Mouse (Mus musculus) ovary, postnatal 36 days (tissue): ENCODE measurements around the gene Adgra1.
A peak's percentile ranks its signal among the peaks of the same experiment; 100 is the strongest.

Experiments used
- DNase-seq: peaks from one replicate; pipeline ENCODE4 v3.0.0; 2022; ENCODE audit warnings: low spot score, mixed read lengths

The Adgra1 gene

GRCm38 (mm10) chr7:139834036-139834435, at the start of gene Adgra1:
Gene Adgra1, plus strand, starts transcription at chr7:139834174.
- peak; percentile 48 for DNase-seq

GRCm38 (mm10) chr7:139787382-139787781, 46.6 kb upstream of the Adgra1 start:
- DNase-seq = no peak

GRCm38 (mm10) chr7:139788927-139789326, 45.0 kb upstream of the Adgra1 start:
- DNase-seq = no peak

GRCm38 (mm10) chr7:139789718-139790117, 44.3 kb upstream of the Adgra1 start:
- no peak for DNase-seq

GRCm38 (mm10) chr7:139791601-139792000, 42.4 kb upstream of the Adgra1 start:
- DNase-seq = no peak

- no peak for DNase-seq
These were observed 38.9 kb upstream of the Adgra1 start for GRCm38 (mm10) chr7:139795004-139795605.

DNA sequence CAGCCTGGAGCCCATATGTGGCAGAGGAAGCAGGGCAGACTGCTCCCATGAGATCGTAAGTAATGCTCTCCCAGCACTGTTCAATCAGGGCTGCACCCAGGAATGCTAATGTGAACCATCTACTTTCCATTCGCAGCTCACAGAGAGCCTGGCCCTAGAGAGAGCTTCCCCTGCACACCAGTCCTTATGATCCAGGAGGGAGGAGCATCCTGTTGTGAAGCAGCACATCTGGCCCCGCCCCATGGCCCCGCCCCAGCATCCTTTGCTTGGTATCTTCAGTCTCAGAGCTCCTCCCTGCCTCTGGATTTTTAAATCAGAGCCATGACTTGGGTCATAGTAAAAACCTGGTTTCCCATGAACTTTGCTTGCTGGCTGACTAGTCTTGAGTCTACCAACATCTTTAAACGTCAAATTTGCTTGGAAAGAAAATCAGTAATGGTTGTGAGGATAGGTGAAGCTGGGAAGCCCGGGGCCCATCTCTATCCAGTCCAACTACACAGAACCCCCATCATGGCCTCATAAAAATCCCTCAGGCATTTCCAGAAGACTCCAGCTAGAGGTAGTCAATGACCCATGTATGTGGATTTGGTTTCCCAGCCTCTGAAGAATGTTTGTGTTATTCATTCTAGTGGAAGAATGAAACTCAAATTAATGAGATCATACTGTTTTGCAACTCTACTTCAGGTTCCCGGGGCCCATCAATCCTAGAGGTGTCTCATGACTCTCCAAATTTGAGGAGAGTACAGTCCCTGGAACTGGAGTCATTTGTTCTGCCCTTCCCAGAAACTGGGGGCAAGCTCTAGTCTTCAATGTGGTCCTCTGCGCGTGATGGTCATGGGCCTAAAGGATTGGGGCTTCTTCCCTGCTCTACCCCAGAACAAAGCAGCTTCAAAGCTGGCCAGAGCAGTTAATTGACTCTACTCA, 36.5 kb upstream of the Adgra1 start:
- DNase-seq = no peak

DNA sequence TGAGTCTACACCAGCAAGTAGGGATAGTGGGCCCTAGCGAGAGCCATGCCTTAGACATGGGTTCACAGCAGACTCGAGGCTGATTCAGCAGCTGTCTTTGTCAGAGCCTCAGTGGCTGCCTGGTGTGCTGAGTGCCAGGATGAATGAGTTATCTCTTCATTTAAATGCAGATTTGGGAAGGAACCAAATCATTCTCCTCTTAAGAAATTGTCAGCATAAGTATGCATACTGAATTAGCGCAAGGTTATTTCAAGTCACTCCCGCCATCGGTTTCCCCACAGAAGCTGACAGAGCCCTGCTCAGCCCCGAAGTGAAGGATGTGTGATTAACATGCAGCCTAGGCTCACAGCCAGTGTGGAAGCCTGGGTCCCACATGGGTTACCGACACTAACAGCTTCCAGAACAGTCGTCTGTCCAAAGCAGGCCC, 27.8 kb upstream of the Adgra1 start:
- no peak for DNase-seq

- no peak for DNase-seq
These were observed 23.9 kb upstream of the Adgra1 start for GRCm38 (mm10) chr7:139810036-139810435.

DNA sequence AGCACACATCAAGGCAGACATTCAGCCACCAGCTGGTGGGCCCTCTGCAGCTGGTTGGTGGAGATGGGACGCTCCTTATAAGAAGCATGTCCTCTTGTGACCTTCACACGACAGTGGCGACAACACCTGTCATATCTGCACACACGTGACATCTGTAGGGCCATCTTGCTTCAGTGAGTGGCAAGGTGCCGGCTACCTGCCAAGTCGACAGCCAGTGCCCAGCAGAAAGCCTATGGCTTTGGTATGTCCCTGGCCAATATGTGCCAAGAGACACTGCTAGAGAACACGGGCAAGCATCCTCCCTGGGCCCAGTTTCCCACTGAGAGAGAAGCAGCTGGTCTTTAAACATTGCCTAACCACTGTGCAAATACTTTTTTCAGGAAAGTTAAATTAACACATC, 22.3 kb upstream of the Adgra1 start:
- no peak for DNase-seq

GRCm38 (mm10) chr7:139813577-139814207, 20.3 kb upstream of the Adgra1 start:
- DNase-seq = no peak

DNA sequence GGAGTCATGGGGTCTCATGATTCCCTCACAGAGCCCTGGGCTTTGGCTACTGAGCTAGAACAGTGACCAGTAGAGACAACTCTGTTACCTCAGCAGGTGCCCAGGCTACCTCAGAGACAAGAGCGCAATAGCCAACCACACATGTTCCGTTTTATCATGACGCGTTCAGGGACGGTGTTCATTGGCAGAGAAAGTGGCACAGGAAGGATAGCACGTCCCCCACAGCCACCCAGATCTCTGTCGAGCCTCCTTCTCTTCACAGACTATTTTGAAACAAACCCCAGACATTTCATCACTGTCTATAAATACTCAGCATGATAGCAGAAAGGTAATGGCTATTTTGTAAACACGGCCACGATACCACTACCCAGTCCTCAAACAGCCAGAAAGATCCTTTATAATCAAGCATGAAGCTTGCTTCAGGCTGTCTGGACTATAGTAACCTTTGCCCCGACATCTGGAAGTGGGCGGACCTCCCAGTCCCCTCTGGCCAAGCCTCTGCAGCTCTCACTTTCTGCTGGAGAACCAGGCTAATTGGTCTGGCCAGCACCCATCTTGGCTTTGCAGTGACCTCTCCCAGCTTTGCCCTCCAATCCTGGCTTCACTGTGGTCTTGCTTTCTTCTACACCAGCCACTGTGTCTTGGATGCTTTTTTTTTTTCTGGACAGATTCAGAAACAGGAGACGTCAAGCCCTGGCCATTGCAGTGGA, 11.5 kb upstream of the Adgra1 start:
- no peak for DNase-seq

- DNase-seq = peak; percentile 24
These were observed 6.3 kb upstream of the Adgra1 start for GRCm38 (mm10) chr7:139827687-139828086.

GRCm38 (mm10) chr7:139833532-139833931, 442 bp upstream of the Adgra1 start:
- no peak for DNase-seq

GRCm38 (mm10) chr7:139835140-139836131, 1.5 kb downstream of the Adgra1 start:
- no peak for DNase-seq

DNA sequence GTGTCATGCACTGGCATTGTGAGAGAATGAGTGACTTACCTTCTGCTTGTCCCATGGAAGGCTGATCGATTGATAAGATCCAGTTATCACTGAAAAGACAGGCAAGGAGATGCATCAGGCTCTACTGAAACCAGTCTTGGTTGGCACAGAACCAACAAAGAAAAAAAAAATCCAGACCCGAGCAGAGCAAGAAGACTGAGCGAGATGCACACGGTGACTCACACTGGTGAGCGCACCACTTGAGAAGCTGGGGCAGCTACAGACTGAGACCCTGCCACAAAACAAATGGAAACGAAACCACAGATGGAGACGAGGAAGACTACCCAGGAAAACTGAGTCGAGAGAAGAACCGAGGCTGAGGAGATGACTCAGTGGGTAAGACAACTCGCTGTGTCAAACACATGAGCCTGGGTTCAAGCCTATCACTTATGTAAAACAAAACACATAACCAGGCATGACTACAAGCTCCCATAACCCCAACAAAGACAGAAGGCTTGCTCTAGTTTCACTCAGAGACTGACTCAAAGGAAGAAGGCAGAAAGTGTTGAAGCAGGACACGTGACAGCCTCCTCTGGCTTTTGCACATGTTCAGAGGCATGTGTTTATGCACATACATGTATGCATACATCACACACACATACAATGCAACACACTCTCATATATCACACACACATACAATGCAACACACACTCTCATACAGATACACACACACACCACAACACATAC, 6.6 kb downstream of the Adgra1 start:
- no peak for DNase-seq

DNA sequence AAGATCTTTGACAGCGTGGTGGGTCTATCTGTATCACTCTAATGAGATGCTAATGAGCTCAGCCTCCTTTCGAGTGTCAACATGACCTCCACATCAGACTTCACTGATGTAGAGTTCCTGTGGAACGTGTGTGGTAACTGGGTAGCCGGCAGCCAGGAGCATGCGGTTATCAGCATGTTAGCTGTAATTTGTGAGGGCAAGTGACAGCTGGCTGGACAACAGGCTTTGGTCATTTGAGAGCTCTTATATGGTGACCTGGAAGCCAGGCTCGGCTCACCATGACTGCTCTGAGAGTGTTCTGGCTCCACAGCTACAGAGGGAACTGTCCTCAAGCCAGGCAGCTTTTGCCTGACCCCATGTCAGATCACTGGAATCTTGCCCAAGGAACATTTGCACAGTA, 8.4 kb downstream of the Adgra1 start:
- DNase-seq = no peak

- DNase-seq = no peak
These were observed 9.2 kb downstream of the Adgra1 start for GRCm38 (mm10) chr7:139843140-139843539.

DNA sequence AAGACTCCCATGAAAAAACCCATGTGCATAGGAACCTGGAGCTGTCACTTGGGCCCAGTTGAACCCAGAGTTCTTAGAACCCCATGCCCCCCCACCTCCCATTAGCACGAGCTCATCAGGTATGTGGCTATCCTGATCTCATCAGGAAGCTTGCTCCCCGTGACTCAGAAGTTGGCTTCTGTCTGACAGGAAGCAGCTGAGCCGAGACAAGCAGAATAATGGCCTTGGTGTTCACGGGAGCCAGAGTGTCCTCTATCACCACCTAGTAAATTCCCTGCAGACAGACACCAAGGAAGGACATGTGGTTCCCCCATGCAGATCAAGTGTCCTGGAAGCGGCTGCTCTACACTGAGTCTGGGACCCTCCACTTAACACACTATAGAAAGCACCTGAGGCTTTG, 9.8 kb downstream of the Adgra1 start:
- DNase-seq = no peak

- no peak for DNase-seq
These were observed 11.1 kb downstream of the Adgra1 start for GRCm38 (mm10) chr7:139845101-139845500.
